Mouse (Mus musculus) intestine, embryonic 15.5 days (tissue): ENCODE results near the gene Hdac7. TPM values are rescaled to one million over a fixed set of nuclear protein-coding genes. Genes with fewer than 3 reads are reported as not detected.

Source experiments
- ATAC-seq: fragments of 200-750 bp; cut with Nextera tagmentation; 2 replicates; pipeline ENCODE4 v1.8.0; 2017; ENCODE audit warnings: moderate TSS enrichment, moderate library complexity
- H3K27ac ChIP-seq: fragments of 300-500 bp; sonication (generic); 2 replicates; pipeline ENCODE4 v1.5.1; 2015; ENCODE audit warnings: mild to moderate bottlenecking, inconsistent platforms
- H3K27me3 ChIP-seq: fragments of 300-500 bp; sonication (generic); replicated peaks from 2 replicates; pipeline ENCODE4 v1.6.1; 2015; ENCODE audit warnings: inconsistent platforms
- H3K36me3 ChIP-seq: fragments of 300-500 bp; sonication (generic); 2 replicates; pipeline ENCODE4 v1.6.1; 2015; ENCODE audit warnings: inconsistent platforms
- H3K4me1 ChIP-seq: fragments of 300-500 bp; sonication (generic); replicated peaks from 2 replicates; pipeline ENCODE4 v1.6.1; 2015; ENCODE audit warnings: inconsistent platforms
- H3K4me2 ChIP-seq: fragments of 300-500 bp; sonication (generic); replicated peaks from 2 replicates; pipeline ENCODE4 v1.6.1; 2015; ENCODE audit warnings: mild to moderate bottlenecking, inconsistent platforms
- H3K4me3 ChIP-seq: fragments of 300-500 bp; sonication (generic); replicated peaks from 2 replicates; pipeline ENCODE4 v1.5.1; 2015; ENCODE audit warnings: inconsistent platforms
- H3K9ac ChIP-seq: fragments of 300-500 bp; sonication (generic); 2 replicates; pipeline ENCODE4 v1.6.1; 2015; ENCODE audit warnings: inconsistent platforms
- H3K9me3 ChIP-seq: fragments of 300-500 bp; sonication (generic); 2 replicates; pipeline ENCODE4 v1.6.1; 2016; ENCODE audit warnings: inconsistent platforms
- WGBS: fragments of 180-500 bp; shearing (Covaris S2); methylation state at CpG from one replicate; pipeline ENCODE4 v1.1.7; 2015; 5-methylcytosine and 5-hydroxymethylcytosine counted together
- polyA plus RNA-seq: library from polyadenylated mRNA; unstranded; fragments of >200 nt; fragmentation: Nextera tagmentation; extraction: Ambion mirVana; gene quantifications from 2 replicates; pipeline ENCODE4 v1.2.1, GENCODE M21; 2015

Hdac7 gene
- polyA plus RNA-seq, 1 experiment from 2014 or later: 18.0 TPM

DNA sequence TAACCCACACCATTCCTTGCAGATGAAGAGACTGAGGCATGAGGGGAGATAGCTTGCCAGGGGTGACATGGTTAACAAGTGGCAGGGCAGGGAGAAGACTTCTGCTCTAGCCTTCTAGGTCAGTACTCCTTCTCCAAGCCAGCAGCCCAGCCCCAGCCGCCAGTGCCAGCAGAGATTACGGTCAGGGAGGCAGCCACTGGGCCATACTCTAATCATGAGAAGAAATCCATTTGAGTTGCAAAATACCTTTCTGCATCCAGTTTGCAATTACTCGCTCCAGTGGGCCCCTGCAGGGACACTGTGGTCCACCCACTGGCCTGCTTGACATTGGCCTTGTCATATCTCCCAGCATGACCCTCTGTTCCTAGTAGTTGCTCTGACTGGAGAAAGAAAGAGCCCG, 5.9 kb downstream of the Hdac7 start:
- Histone ChIP-seq H3K9me3 (no peaks in the 10 kb centered on the region), H3K4me3 (no peak overlapping the region), H3K4me1 (peaks cover 37% of the 10 kb centered on the region), H3K27me3 (no peaks in the 10 kb centered on the region), H3K36me3 (no peaks in the 10 kb centered on the region), H3K27ac (no peak overlapping the region), H3K9ac (no peak overlapping the region), H3K4me2 (no peak overlapping the region)
- ATAC-seq: no peak
- WGBS: 79% methylated on average over 4 of the region's 4 CpGs

DNA sequence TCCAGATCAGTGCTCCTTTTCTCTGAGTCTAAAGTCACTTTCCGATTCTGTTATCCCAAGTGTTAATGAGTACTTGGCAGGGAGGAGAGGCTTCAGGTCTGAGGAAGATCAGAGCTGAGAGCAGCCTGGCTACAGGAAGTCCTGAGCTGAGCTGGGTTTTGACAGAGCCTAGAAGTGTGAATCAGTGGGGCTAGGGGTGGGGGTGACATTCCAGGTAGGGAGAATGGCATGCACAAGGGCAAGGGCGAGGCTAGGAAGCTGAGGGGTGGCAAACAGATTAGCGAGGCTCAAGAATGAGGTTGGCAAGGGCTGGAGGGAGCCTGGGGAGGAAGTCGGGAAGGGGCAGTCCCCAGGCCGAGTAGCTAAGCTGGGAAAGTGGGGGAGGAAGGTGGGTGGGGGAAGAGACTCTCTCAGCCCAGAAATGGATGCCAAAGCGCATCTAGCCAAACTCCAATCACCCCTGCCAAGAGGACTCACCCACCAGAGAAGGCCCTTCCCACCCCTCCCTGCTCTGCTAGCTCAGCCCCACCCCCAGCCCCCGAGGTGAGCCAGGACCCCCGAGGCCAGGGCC, 6.7 kb downstream of the Hdac7 start:
- ATAC-seq: peak; percentile 31; the same call in 1 of the 2 replicates
- WGBS: 17% methylated on average over 8 of the region's 8 CpGs
- no peaks in the 10 kb centered on the region for H3K36me3 ChIP-seq
- no peak overlapping the region for H3K4me2 ChIP-seq
- peaks cover 42% of the 10 kb centered on the region for H3K4me1 ChIP-seq
- no peak overlapping the region for H3K9ac ChIP-seq
- H3K4me3 ChIP-seq: no peak overlapping the region
- H3K27ac ChIP-seq: 0 out of 2 replicates have a peak overlapping the region, but pooled peaks have one; percentile 51
- H3K9me3 ChIP-seq: no peaks in the 10 kb centered on the region
- H3K27me3 ChIP-seq: no peaks in the 10 kb centered on the region

DNA sequence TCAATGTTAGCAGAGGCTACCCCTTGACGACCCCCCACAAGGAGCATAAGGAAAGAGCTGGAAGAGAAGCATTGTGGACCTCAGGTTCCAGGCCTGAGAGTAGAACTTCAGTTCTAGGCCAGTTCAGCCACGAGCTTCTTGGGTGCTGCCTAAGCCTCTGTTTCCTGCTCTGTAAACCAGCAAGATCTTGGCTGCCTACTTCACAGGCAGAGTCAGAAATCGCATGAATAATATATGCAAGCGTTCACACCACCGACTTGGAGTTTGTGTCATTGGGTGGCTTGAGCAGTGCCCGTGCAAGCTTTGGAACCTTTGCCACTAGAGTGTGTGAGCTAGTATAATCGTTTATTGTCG, 7.4 kb downstream of the Hdac7 start:
- H3K4me1 ChIP-seq: peaks cover 47% of the 10 kb centered on the region
- ATAC-seq: no peak

DNA sequence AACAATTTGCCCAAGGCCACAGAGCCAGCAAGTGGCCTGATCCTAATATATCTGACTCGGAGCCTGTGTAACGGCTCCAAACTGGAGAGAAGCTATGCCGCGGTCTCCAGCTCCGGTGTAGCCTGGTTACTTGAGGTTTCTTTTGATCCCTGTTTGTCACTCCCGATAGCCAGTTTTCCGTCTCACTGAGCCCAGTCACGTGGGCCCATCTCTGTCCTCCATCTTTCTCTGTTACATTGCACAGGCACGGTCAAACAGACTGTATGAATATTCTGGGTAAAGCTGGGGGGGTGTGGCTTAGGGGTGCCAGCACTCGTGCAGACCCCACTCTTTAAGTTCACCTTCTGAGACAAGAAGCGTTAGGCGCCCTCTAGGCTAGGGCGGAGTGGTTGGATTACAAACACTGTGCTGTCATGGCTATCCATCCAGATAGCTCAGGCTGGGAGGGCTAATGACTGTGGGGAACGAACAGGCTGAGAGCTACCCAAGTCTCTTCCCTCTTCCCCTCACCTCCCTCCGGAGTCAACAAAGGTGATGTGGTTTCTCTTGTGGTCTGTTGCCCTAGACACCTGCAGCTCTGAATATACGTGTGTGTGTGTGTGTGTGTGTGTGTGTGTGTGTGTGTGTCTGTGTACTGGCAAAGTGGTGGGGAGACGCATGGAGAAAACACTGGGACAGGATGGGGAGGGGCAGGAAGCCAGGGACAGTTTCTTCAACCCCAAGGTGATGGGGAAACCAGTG, 8.0 kb downstream of the Hdac7 start:
- WGBS: 53% methylated on average over 17 of the region's 17 CpGs
- H3K4me2 ChIP-seq: no peak overlapping the region
- peaks cover 47% of the 10 kb centered on the region for H3K4me1 ChIP-seq
- H3K9me3 ChIP-seq: no peaks in the 10 kb centered on the region
- H3K27me3 ChIP-seq: no peaks in the 10 kb centered on the region
- no peaks in the 10 kb centered on the region for H3K36me3 ChIP-seq
- no peak overlapping the region for H3K9ac ChIP-seq
- no peak overlapping the region for H3K27ac ChIP-seq
- ATAC-seq: no peak
- H3K4me3 ChIP-seq: no peak overlapping the region

More for the DNA sequence above, 7.4 kb downstream of the Hdac7 start:
- Histone ChIP-seq H3K36me3 (no peaks in the 10 kb centered on the region), H3K9ac (no peak overlapping the region), H3K27ac (no peak overlapping the region), H3K9me3 (no peaks in the 10 kb centered on the region), H3K27me3 (no peaks in the 10 kb centered on the region), H3K4me2 (no peak overlapping the region), H3K4me3 (no peak overlapping the region)
- 64% methylated on average over 8 of the region's 8 CpGs for WGBS

DNA sequence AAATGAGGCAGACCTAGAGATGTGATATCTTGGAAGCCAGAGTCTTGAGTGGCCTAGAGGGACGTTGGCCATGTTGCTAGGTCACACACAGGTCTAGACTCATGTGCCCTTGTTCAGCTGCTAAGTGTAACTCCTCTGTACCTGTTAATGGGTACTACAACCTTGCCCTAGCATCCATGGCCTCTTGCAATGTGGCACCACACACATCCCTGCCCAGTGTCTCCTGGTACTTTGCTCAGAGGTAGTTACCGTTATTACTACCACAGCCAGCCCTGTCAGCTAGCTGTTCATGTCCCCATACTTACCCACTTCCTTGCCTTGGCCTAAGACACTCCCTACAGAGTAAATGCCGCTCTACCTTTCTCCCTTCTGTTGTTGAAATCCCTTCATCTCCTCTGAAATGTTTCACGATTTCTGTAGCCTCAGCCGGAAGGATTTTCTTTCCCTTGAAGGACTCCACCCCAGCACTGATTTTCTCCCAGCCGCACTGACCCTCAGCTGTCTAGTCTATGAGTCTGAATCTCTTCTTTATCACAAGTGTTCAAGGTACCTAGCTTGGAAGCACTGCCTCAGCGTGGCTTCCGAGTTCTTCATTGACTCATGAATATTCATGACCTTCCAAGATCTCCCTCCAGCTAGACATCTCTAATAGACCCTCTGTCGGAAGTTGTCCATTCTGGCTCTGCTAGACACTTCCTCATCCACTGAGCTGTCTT, 11.4 kb downstream of the Hdac7 start:
- WGBS: 73% methylated on average over 9 of the region's 9 CpGs
- H3K9ac ChIP-seq: no peak overlapping the region
- H3K27ac ChIP-seq: peak overlapping the region; percentile 32; the same call in 1 of the 2 replicates
- H3K9me3 ChIP-seq: no peaks in the 10 kb centered on the region
- H3K27me3 ChIP-seq: no peaks in the 10 kb centered on the region
- no peak for ATAC-seq
- peaks cover 46% of the 10 kb centered on the region for H3K4me1 ChIP-seq
- H3K36me3 ChIP-seq: no peaks in the 10 kb centered on the region
- H3K4me2 ChIP-seq: peak overlapping the region; percentile 90; the same call in 1 of the 2 replicates
- no peak overlapping the region for H3K4me3 ChIP-seq

DNA sequence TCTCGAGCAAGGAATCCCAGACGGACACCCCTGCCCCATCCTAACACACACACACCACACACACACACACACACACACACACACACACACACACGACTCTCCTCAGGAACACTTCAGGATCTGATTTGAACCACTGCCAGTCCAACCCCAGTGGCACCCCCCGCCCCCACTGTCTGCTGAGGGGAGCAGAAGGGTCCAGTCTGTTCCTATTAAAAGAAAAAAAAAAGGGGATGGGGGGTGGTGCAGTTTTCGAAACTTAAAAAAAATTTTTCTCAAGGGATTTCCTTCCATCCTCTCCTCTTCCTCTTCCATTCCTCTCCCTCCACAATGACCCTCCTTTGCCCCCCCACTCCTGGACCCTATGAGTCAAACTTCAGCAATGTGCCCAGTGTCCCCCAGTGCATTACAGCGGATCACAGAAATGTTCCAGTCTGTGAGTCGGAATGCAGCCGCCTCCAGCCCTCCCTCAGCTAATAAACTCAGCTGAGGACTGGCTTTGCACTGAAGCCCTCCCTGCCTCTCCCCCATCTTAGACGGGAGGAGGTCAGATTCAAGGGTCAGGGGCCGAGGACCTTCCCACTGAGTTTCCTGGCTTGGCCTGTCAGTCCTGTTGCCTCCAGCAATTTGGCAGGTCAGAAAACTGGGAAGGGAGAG, 12.2 kb downstream of the Hdac7 start:
- Histone ChIP-seq H3K9ac (peak overlapping the region; percentile 94), H3K4me2 (peak overlapping the region; percentile 90), H3K36me3 (no peaks in the 10 kb centered on the region), H3K9me3 (no peaks in the 10 kb centered on the region), H3K4me1 (peaks cover 39% of the 10 kb centered on the region), H3K27ac (peak overlapping the region; percentile 97), H3K27me3 (no peaks in the 10 kb centered on the region), H3K4me3 (peak overlapping the region; percentile 86)
- peak; percentile 21; the same call in 1 of the 2 replicates for ATAC-seq
- WGBS: 10% methylated on average over 10 of the region's 10 CpGs

DNA sequence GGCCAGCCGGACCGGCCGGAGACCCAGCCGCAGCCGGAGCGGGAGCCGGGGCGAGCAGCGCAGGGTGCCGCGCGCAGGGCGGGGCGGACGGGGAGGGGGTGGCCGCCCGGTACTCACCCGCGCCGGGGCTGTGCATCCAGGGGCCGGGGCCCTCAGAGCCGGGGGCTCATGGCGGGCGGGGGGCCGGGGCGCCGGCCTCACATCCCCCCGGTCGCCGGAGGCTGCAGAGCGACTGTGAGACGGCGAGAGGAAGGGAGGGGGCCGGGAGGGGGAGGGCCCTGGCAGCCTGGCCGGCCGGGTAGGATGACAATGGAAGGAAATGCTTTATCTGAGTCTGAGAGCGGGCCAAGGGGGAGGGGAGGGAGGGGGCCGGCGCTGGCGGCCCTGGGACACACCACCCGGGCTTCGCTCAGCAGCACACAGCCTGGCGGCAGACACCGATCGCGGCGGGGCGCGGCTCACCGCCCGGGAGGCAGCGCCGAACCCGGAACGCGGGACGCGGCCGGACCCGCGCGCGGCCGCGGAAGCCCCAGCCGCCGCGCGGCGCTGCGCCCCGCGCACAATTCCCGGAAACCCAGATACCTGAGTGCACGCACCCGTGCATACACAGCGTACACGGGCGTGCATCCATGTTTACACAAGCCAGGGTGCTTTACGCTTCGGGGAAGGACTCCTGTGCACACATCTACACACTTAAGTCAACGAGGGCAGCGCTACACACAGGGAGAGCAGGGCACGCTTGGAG, 12.9 kb downstream of the Hdac7 start:
- Histone ChIP-seq H3K36me3 (no peaks in the 10 kb centered on the region), H3K4me3 (peak overlapping the region; percentile 86), H3K4me2 (peak overlapping the region; percentile 90), H3K27ac (peak overlapping the region; percentile 97), H3K9ac (peak overlapping the region; percentile 94), H3K4me1 (peaks cover 43% of the 10 kb centered on the region), H3K9me3 (no peaks in the 10 kb centered on the region), H3K27me3 (no peaks in the 10 kb centered on the region)
- under 1% methylated on average over 71 of the region's 84 CpGs for whole genome bisulfite sequencing
- ATAC-seq: peak; percentile 90

DNA sequence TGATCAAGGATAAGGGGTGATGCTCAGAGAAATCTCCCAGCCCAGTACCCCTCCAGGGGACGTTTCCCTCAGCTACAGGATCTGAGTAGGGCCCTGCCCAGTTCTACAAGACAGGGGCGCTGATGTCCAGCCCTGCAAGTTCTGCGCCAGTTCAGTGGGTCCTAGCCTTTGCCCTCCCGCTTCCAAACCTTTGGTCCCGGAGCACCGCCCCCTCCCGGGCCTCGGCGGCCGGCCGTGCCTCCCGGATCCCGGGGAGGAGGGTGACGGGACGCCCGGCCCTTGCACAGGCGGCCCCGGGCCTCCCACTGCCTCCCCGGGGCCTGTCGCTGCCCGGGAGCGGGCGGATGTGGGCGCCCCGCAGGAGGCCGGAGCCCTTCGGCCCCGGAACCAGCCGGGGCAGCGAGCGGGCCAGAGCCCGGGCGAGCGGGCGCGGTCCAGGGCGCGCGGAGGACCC, 13.5 kb downstream of the Hdac7 start:
- H3K4me1 ChIP-seq: peaks cover 45% of the 10 kb centered on the region
- peak overlapping the region; percentile 94 for H3K9ac ChIP-seq
- H3K27ac ChIP-seq: peak overlapping the region; percentile 97
- H3K4me3 ChIP-seq: peak overlapping the region; percentile 86
- peak overlapping the region; percentile 90 for H3K4me2 ChIP-seq
- H3K27me3 ChIP-seq: no peaks in the 10 kb centered on the region
- H3K9me3 ChIP-seq: no peaks in the 10 kb centered on the region
- under 1% methylated on average over 38 of the region's 39 CpGs for WGBS
- peak; percentile 49 for ATAC-seq
- H3K36me3 ChIP-seq: no peaks in the 10 kb centered on the region

DNA sequence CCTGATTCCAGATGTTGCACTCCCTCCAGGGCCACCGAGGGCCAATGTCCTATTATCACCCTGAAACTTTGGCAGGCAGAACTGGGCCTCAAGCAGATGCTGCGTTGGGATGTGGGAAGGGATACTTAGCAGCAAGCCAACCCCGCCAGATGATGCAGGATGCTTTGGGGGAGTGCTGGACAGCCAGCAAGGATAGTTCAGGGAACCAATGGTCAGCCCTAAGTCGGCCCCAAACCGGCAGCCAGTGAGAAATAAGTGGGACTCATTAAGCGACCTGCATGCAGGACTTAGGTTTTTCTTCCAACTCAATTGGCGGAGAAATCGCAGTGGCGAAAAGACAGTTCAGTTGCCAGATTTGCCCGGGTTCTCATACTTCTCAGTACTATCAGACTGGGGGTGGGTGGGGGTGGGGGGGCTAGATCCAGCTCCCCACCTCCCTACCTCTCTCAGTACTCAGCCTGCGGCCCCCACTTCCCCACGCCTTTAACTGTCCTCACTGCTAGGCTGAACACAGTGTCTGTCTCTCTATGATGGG, 14.0 kb downstream of the Hdac7 start:
- Histone ChIP-seq H3K4me3 (peak overlapping the region; percentile 86), H3K36me3 (no peaks in the 10 kb centered on the region), H3K4me1 (peaks cover 50% of the 10 kb centered on the region), H3K27ac (peak overlapping the region; percentile 97), H3K27me3 (no peaks in the 10 kb centered on the region), H3K4me2 (peak overlapping the region; percentile 90), H3K9ac (peak overlapping the region; percentile 94), H3K9me3 (no peaks in the 10 kb centered on the region)
- no peak for ATAC-seq
- 25% methylated on average over 12 of the region's 12 CpGs for WGBS

DNA sequence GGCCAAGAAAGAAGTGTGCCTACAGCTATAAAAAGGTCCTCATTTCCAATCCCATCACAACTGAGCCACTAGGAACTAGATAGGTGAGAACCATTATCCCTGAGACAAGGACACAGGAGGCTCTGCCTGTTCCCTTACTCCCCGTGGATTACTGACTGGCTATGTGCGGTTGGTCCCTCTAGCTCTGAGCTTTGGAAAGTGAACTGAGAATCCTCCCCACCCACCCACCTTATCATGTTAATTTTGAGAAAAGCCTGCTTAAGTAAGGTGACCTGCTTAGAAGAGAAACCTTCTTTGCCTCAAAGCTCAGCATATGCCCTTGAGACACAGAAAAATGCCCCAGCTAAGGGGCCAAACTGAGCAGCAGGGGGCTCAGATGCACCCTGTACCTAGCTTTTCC, 14.9 kb downstream of the Hdac7 start:
- H3K27me3 ChIP-seq: no peaks in the 10 kb centered on the region
- H3K4me2 ChIP-seq: peak overlapping the region; percentile 90
- no peaks in the 10 kb centered on the region for H3K36me3 ChIP-seq
- 63% methylated on average over 2 of the region's 2 CpGs for WGBS
- no peak for ATAC-seq
- no peaks in the 10 kb centered on the region for H3K9me3 ChIP-seq
- H3K27ac ChIP-seq: no peak overlapping the region
- 0 out of 2 replicates have a peak overlapping the region, but pooled peaks have one; percentile 17 for H3K9ac ChIP-seq
- peaks cover 58% of the 10 kb centered on the region for H3K4me1 ChIP-seq
- peak overlapping the region; percentile 86; the same call in 1 of the 2 replicates for H3K4me3 ChIP-seq

DNA sequence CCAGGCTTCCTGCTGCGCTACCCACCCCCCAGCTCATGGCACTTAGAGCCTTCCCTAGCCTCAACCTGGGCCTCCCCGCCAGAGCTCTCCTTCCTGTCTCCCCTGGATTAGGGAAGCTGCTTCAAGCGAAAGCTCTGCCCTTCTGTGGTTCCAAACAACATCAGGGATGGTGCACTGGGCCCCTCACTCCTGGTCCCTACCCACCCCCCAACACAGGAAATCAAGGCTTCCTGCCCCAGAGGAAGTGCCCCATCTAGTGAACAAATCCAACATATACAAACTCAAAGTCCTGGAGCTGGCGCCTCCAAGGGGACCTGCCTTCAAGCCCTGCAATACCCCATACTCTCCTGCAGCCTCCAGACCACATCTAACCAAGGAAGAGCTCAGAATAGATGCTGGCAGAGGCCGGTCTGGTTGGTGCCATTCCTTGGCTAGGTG, 15.4 kb downstream of the Hdac7 start:
- H3K4me1 ChIP-seq: peaks cover 63% of the 10 kb centered on the region
- 0 out of 2 replicates have a peak overlapping the region, but pooled peaks have one; percentile 86 for H3K4me3 ChIP-seq
- no peaks in the 10 kb centered on the region for H3K9me3 ChIP-seq
- peak overlapping the region; percentile 90 for H3K4me2 ChIP-seq
- no peaks in the 10 kb centered on the region for H3K36me3 ChIP-seq
- no peak for ATAC-seq
- H3K9ac ChIP-seq: 0 out of 2 replicates have a peak overlapping the region, but pooled peaks have one; percentile 9
- peak overlapping the region; percentile 49 for H3K27ac ChIP-seq
- H3K27me3 ChIP-seq: no peaks in the 10 kb centered on the region
- 54% methylated on average over 5 of the region's 5 CpGs for WGBS
